Mouse (Mus musculus) midbrain, embryonic 16.5 days (tissue): ENCODE measurements around the gene Abhd14b. TPM values are rescaled to one million over a fixed set of nuclear protein-coding genes. Genes with fewer than 3 reads are reported as not detected.
"Not testable (repeated sequence)": the region's sequence is repeated elsewhere in the genome, so short reads cannot be mapped to it uniquely, and the experiment has no call there.

ENCODE experiments used
- ATAC-seq: fragments of 200-750 bp; cut with Nextera tagmentation; 2 replicates; pipeline ENCODE4 v1.8.0; 2017; ENCODE audit warnings: moderate TSS enrichment
- H3K27ac ChIP-seq: fragments of 300-500 bp; sonication (generic); 2 replicates; pipeline ENCODE4 v1.5.1; 2014; ENCODE audit warnings: mild to moderate bottlenecking, low read length, mixed read lengths
- H3K27me3 ChIP-seq: fragments of 300-500 bp; sonication (generic); 2 replicates; pipeline ENCODE4 v1.6.1; 2014; ENCODE audit warnings: low read depth, low read length, mixed read lengths; ENCODE audit not compliant: control insufficient read depth, insufficient read depth
- H3K36me3 ChIP-seq: fragments of 300-500 bp; sonication (generic); 2 replicates; pipeline ENCODE4 v1.6.1; 2014; ENCODE audit warnings: mild to moderate bottlenecking, low read length, moderate library complexity, mixed read lengths; ENCODE audit not compliant: control insufficient read depth, insufficient read depth
- H3K4me1 ChIP-seq: fragments of 300-500 bp; sonication (generic); 2 replicates; pipeline ENCODE4 v1.6.1; 2014; ENCODE audit warnings: mild to moderate bottlenecking, low read length, mixed read lengths; ENCODE audit not compliant: control insufficient read depth, insufficient read depth
- H3K4me2 ChIP-seq: fragments of 300-500 bp; sonication (generic); 2 replicates; pipeline ENCODE4 v1.6.1; 2014; ENCODE audit warnings: mild to moderate bottlenecking, low read length, mixed read lengths
- H3K4me3 ChIP-seq: fragments of 300-500 bp; sonication (generic); 2 replicates; pipeline ENCODE4 v1.5.1; 2014; ENCODE audit warnings: low read depth, mild to moderate bottlenecking, low read length, moderate library complexity, mixed read lengths
- H3K9ac ChIP-seq: fragments of 300-500 bp; sonication (generic); 2 replicates; pipeline ENCODE4 v1.6.1; 2014; ENCODE audit warnings: low read depth, low read length, mixed read lengths
- H3K9me3 ChIP-seq: fragments of 300-500 bp; sonication (generic); replicated peaks from 2 replicates; pipeline ENCODE4 v1.6.1; 2014; ENCODE audit warnings: mild to moderate bottlenecking, low read length, mixed read lengths; ENCODE audit not compliant: control insufficient read depth, poor library complexity, severe bottlenecking
- WGBS: fragments of 180-500 bp; shearing (Covaris S2); extraction: QIAGEN DNeasy Blood & Tissue Kit; methylation state at CpG from one replicate; pipeline ENCODE4 v1.1.7; 2014; 5-methylcytosine and 5-hydroxymethylcytosine counted together
- polyA plus RNA-seq: library from polyadenylated mRNA; unstranded; fragments of >200 nt; fragmentation: Nextera tagmentation; extraction: Ambion mirVana; gene quantifications from 2 replicates; pipeline ENCODE4 v1.2.1, GENCODE M21; 2015

Abhd14b gene
- polyA plus RNA-seq, 1 experiment from 2014 or later = 10.6 TPM

GRCm38 (mm10) chr9:106483136-106483535, 35.9 kb downstream of the Abhd14b start:
- no peak overlapping the region for H3K4me2 ChIP-seq
- H3K4me3 ChIP-seq = no peak overlapping the region
- H3K4me1 ChIP-seq = peaks cover 3% of the 10 kb centered on the region
- no peak for ATAC-seq
- H3K27me3 ChIP-seq = no peaks in the 10 kb centered on the region
- no peak overlapping the region for H3K27ac ChIP-seq
- WGBS = 96% methylated on average over 10 of the region's 10 CpGs
- no peaks in the 10 kb centered on the region for H3K9me3 ChIP-seq
- no peak overlapping the region for H3K9ac ChIP-seq
- H3K36me3 ChIP-seq = peaks cover 27% of the 10 kb centered on the region

- Histone ChIP-seq H3K9ac (no peak overlapping the region), H3K4me3 (no peak overlapping the region), H3K27ac (no peak overlapping the region), H3K9me3 (no peaks in the 10 kb centered on the region), H3K4me2 (no peak overlapping the region), H3K4me1 (no peaks in the 10 kb centered on the region), H3K27me3 (no peaks in the 10 kb centered on the region), H3K36me3 (peaks cover 27% of the 10 kb centered on the region)
- WGBS = 95% methylated on average over 17 of the region's 17 CpGs
- no peak for ATAC-seq
Observed at GRCm38 (mm10) chr9:106483606-106484005, 36.3 kb downstream of the Abhd14b start.

- Histone ChIP-seq H3K4me1 (no peaks in the 10 kb centered on the region), H3K36me3 (peaks cover 27% of the 10 kb centered on the region), H3K27me3 (no peaks in the 10 kb centered on the region), H3K4me2 (no peak overlapping the region), H3K27ac (no peak overlapping the region), H3K4me3 (no peak overlapping the region), H3K9ac (no peak overlapping the region), H3K9me3 (no peaks in the 10 kb centered on the region)
- ATAC-seq = no peak
- WGBS = 80% methylated on average over 10 of the region's 10 CpGs
Observed at GRCm38 (mm10) chr9:106485076-106485475, 37.8 kb downstream of the Abhd14b start.

GRCm38 (mm10) chr9:106487602-106488001, 40.3 kb downstream of the Abhd14b start:
- 82% methylated on average over 6 of the region's 6 CpGs for WGBS
- ATAC-seq, H3K4me2 ChIP-seq, H3K4me3 ChIP-seq, H3K27me3 ChIP-seq, H3K27ac ChIP-seq, H3K9ac ChIP-seq, H3K9me3 ChIP-seq, H3K4me1 ChIP-seq: not testable (repeated sequence)
- H3K36me3 ChIP-seq = peaks cover 16% of the 10 kb centered on the region; the same call in 1 of the 2 replicates

GRCm38 (mm10) chr9:106499667-106500066, 52.4 kb downstream of the Abhd14b start, which contains the start of gene Iqcf1:
Gene Iqcf1 (plus strand): TSS chr9:106499967.
- Histone ChIP-seq H3K9ac (no peak within 1 kb of the TSS), H3K27ac (no peak within 1 kb of the TSS), H3K9me3 (no peaks in the 10 kb centered on the region), H3K4me3 (no peak within 1 kb of the TSS), H3K36me3 (no peaks in the 10 kb centered on the region), H3K4me2 (no peak within 1 kb of the TSS), H3K4me1 (no peaks in the 10 kb centered on the region), H3K27me3 (no peaks in the 10 kb centered on the region)
- WGBS = 92% methylated on average over 6 of the region's 6 CpGs
- ATAC-seq = no peak

DNA sequence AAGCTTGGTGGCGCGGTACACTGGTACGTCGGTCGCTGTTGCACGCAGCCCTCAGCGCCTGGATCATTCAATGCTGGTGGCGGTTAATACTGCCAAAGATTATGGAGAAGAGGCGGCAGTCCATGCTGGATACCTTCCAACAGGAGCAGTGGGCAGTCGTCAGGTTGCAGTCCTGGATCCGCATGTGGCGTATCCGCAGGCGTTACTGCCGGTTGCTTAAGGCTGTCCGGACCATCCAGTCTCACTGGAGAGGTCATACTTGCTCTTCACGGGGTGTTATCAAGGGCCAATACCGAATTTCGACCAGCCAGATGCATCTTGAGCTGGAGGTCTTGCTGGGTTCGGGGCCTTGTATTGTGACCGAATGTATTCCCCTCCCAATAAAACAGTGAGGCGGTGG, 54.6 kb downstream of the Abhd14b start:
- ATAC-seq = no peak
- Histone ChIP-seq H3K9ac (no peak overlapping the region), H3K4me3 (no peak overlapping the region), H3K27ac (no peak overlapping the region), H3K9me3 (no peaks in the 10 kb centered on the region), H3K4me2 (no peak overlapping the region), H3K36me3 (no peaks in the 10 kb centered on the region), H3K27me3 (no peaks in the 10 kb centered on the region), H3K4me1 (no peaks in the 10 kb centered on the region)
- 89% methylated on average over 22 of the region's 22 CpGs for WGBS

Other genes with a start within 250 kb of the Abhd14b start
- gene Ppm1m, start 247.7 kb upstream of the Abhd14b start, polyA plus RNA-seq = 16.6 and 16.7 TPM in 2 replicates
- 49.5 and 52.1 TPM in 2 replicates for gene Twf2, start 244.4 kb upstream of the Abhd14b start, polyA plus RNA-seq
- not detected in 2 replicates for gene Tlr9, start 224.9 kb upstream of the Abhd14b start, polyA plus RNA-seq
- gene Alas1, start 198.8 kb upstream of the Abhd14b start, polyA plus RNA-seq = 108 and 112 TPM in 2 replicates
- 8.0 and 9.0 TPM in 2 replicates for gene Poc1a, start 166.4 kb upstream of the Abhd14b start, polyA plus RNA-seq
- 12.3 and 13.2 TPM in 2 replicates for gene Dusp7, start 78.8 kb upstream of the Abhd14b start, polyA plus RNA-seq
- 551 and 555 TPM in 2 replicates for gene Rpl29, start 18.0 kb upstream of the Abhd14b start, polyA plus RNA-seq
- 19.8 and 21.6 TPM in 2 replicates for gene Acy1, start 9.1 kb upstream of the Abhd14b start, polyA plus RNA-seq
- 71.9 and 82.0 TPM in 2 replicates for gene Abhd14a, start 219 bp downstream of the Abhd14b start, polyA plus RNA-seq
- gene Pcbp4, start 5.8 kb downstream of the Abhd14b start, polyA plus RNA-seq = 242 and 262 TPM in 2 replicates
- 0.78 and 0.98 TPM in 2 replicates for gene Gpr62, start 18.5 kb downstream of the Abhd14b start, polyA plus RNA-seq
- 48.3 and 48.5 TPM in 2 replicates for gene Rrp9, start 28.5 kb downstream of the Abhd14b start, polyA plus RNA-seq
- gene Parp3, start 29.5 kb downstream of the Abhd14b start, polyA plus RNA-seq = 0.73 and 0.89 TPM in 2 replicates
- gene Iqcf1, start 52.5 kb downstream of the Abhd14b start, polyA plus RNA-seq = not detected in 2 replicates
- not detected in 2 replicates for gene Iqcf5, start 67.1 kb downstream of the Abhd14b start, polyA plus RNA-seq
- gene Iqcf3, start 114.2 kb downstream of the Abhd14b start, polyA plus RNA-seq = not detected in 2 replicates
- gene Iqcf4, start 123.5 kb downstream of the Abhd14b start, polyA plus RNA-seq = not detected in 2 replicates
- gene Iqcf6, start 179.1 kb downstream of the Abhd14b start, polyA plus RNA-seq = not detected in 2 replicates
- 24.3 and 24.6 TPM in 2 replicates for gene Grm2, start 208.6 kb downstream of the Abhd14b start, polyA plus RNA-seq
- 67.0 and 75.7 TPM in 2 replicates for gene Tex264, start 238.5 kb downstream of the Abhd14b start, polyA plus RNA-seq